Mouse (Mus musculus) right cerebral cortex, adult 18-20 months (tissue): ENCODE data around the gene Racgap1.

Source experiments
- DNase-seq: peaks from one replicate; pipeline ENCODE4 v3.0.0; 2022; ENCODE audit warnings: mixed read lengths

Racgap1 gene

GRCm38 (mm10) chr15:99664600-99665451 is 13.4 kb upstream of the Racgap1 start:
- DNase-seq = peak; percentile 86

GRCm38 (mm10) chr15:99663964-99664599 is 12.6 kb upstream of the Racgap1 start:
- peak; percentile 37 for DNase-seq

DNA sequence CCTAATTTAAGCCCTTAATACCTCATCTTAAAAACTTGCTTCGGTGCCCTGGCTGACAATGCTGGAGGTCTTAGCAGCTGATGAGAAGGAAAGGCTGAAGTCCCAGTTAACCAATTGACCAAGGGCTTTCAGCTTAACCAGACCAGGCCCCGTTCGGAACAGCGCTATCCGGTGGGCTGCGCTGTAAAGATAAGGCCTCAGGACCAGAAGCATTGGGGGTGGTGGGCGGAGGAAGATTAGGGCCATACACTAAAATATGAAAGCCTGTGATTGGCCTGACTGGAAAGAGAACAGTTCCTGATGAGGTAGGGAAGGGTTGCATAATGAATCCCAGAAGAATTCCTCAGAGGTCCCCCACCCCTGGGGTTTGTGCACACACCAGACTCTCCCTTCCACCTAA is 10.9 kb upstream of the Racgap1 start:
- no peak for DNase-seq

- DNase-seq = peak; percentile 51
These were observed 9.8 kb upstream of the Racgap1 start for GRCm38 (mm10) chr15:99661121-99661830.

- no peak for DNase-seq
These were observed 7.0 kb upstream of the Racgap1 start for GRCm38 (mm10) chr15:99658437-99658836.

DNA sequence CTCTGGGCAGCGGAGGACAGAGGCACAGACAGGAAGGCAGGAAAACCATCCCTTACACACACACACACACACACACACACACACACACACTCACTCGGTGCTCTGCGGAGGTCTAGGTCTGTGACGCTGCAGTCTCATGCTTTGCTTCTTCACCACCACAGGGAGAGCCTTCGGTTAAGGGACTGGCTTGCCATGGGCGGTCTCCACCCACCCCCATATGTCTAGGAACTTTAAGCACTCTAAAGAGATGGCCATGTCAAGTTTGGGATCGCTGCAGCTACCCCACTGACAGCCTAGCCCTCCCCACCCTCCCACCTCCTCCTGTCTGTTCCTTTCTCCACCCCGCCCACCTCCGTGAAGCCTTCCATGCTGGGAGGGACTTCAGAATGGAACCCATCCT is 4.5 kb upstream of the Racgap1 start:
- DNase-seq = no peak

GRCm38 (mm10) chr15:99653876-99654275 is 2.4 kb upstream of the Racgap1 start:
- DNase-seq = peak; percentile 46

DNA sequence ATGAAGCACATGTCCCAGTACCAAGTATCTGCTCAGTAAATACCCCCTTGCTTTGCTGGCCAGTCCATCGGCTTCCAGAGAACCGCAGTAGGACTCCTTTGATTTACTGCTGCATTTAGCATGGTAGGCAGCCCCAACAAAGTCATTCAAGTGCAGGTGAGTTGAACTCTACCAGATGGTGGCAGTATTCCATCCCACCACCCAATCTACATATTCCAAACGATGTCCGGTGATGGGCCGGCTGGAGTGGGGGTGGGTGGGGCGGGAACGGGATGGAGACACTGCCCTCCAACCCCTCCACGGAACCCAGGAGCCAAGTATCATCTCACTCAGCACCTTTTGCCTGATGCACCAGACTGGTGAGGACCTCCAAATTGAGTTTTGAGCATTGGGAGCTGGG is 1.8 kb upstream of the Racgap1 start:
- no peak for DNase-seq

GRCm38 (mm10) chr15:99651984-99652872 is 772 bp upstream of the Racgap1 start:
- DNase-seq = no peak

GRCm38 (mm10) chr15:99650304-99650703 is 1.2 kb downstream of the Racgap1 start:
- DNase-seq = no peak

- DNase-seq = no peak
These were observed 2.2 kb downstream of the Racgap1 start for GRCm38 (mm10) chr15:99649067-99649761.

DNA sequence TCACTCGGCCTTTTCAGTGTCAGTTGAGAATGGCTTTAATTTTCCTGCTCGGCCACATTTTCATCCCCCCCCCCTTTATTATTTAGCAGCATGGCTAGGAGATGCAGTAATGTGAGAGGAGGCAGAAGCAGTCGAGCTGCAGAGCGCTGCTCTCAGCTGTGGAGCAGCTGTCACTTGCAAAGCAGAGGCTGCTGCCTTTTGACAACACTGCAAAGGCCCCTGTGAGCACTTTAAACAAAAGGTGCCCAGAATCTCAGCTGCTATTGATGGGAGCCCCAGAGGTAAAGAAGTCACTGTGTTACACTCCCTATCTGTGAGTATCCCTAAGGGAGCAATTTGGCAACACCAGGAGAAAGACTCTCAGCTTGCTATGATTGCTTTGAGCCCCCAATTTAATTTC is 3.1 kb downstream of the Racgap1 start:
- no peak for DNase-seq

DNA sequence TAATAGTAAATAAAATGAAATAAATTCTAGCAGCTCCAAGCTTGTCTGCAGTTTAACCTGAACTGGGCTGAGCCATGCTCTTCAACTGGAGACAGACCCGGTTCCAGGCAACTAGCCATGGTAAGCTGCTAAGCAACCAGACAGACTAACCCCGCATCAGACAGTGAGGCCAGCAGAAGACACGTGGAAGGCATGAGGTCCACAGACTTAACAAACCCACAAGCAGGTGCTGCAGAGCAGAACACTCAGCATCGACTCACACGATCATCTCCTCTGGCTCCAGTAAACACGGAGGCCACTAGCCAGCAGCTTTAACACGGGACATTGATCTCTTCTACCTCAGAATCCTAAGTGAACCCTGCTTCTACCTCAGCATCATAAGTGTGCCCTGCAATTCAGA is 6.7 kb downstream of the Racgap1 start:
- peak; percentile 46 for DNase-seq

DNA sequence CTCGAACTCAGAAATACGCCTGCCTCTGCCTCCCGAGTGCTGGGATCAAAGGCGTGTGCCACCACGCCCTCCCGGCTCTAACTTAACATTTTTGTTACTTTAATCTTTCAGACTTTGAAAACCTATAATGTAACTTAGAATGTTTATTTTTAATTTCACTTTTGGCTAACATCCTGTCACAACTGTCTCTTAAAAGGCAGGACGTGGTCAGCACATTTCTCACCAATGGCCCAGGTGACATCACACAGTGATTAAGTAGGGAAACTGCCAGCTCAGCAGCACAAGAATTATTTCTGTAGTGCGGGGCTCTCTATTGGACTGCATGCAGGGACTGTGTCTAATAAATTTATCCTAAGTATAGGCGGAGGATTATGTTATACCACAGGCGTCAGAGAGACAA is 7.6 kb downstream of the Racgap1 start:
- no peak for DNase-seq

DNA sequence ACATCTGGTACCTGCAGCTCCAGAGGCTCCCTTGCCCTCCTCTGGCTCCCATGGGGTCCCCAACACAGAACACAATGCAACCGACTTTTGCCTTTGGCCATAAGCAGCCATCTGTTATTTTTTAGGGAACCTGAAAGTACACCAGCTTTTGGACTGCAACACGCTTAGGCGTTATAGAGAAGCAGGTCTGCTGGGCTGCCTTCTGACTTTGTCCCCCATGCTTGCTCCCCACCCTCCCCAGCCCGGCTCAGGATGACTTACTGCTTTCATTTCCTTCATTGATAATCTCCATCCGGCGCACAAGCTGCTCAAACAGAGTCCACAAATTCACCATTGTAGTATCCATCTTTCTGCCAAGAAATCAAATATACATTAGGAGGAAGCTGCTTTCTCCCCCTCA is 8.8 kb downstream of the Racgap1 start:
- DNase-seq = no peak

DNA sequence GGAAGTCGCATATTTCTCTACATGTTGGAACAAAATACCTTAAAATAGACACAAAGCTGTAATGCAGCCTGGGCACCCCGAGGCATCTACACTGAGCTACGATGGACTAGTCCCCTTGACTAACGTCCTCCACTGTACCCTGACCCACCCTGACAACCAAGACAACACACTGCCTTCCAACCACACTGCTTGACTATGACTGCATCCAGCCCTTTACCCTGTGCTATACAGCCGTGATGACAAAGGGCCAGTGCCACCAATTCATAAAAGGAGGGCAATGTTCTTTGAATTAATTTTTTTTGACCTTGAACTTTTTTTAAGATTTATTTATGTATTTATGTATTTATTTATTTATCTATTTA is 13.4 kb downstream of the Racgap1 start:
- no peak for DNase-seq

GRCm38 (mm10) chr15:99637405-99638123 is 13.9 kb downstream of the Racgap1 start:
- DNase-seq = no peak

- no peak for DNase-seq
These were observed 16.8 kb downstream of the Racgap1 start for GRCm38 (mm10) chr15:99634702-99635101.

DNA sequence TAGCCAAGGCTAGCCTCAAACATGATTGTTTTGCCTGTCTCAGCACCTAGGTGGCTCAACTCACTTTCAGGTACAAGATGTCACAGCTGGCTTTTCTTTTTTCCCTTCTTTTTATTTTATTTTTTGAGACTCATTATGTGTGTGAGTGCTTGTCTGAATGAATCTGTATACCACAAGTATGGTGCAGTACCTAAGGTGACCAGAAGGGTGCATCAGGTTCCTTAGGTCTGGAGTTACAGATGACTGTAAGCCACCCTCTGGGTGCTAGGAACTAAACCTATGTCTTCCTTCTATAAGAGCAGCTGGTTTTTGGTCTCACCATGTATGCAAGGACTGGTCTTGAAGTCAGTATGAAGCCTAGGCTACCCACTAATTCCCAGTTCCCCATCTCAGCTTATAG is 19.8 kb downstream of the Racgap1 start:
- DNase-seq = no peak

DNA sequence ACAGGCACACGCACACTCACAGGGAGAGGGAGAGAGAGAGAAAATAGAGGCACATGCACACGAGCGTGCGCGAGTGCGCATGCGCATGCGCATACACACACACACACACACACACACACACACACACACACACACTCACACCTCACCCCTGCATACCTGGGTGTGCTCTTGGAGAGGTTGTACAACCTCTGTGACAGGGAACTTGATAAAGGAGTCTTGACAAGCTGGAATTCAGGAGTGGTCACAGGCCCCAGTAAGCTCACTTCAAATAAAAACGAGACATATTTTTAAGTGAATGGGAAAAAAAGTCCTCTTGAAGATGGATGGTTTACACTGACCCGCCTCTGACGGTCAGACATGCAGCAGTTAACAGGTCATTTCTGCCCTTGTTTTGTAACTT is 29.4 kb downstream of the Racgap1 start:
- DNase-seq = no peak

GRCm38 (mm10) chr15:99619821-99620220 is 31.6 kb downstream of the Racgap1 start:
- no peak for DNase-seq
